Mouse (Mus musculus): ENCODE data around the gene Endov. TPM values are rescaled to one million over a fixed set of nuclear protein-coding genes. Genes with fewer than 3 reads are reported as not detected.
A peak's percentile ranks its signal among the peaks of the same experiment; 100 is the strongest.

The Endov gene
- polyA plus RNA-seq, 1 experiment from 2014 or later = 19.8 TPM

GRCm38 (mm10) chr11:119514108-119514860 lies 23.1 kb downstream of the Endov start:
- peak overlapping the region; percentile 42; the same call in 1 of the 2 replicates for H3K9ac ChIP-seq (ENCODE audit: low read depth, low read length)
- H3K4me1 ChIP-seq (ENCODE audit: control insufficient read depth, insufficient read depth, low read length) = peaks cover 24% of the 10 kb centered on the region
- H3K4me2 ChIP-seq (ENCODE audit: low read length) = peak overlapping the region; percentile 39

GRCm38 (mm10) chr11:119514967-119515636 lies 24.0 kb downstream of the Endov start:
- Histone ChIP-seq H3K4me3 (ENCODE audit: low read depth, low read length) (no peak overlapping the region; the same call in 1 of the 2 replicates), H3K27me3 (ENCODE audit: control insufficient read depth, insufficient read depth, low read depth, low read length) (no peaks in the 10 kb centered on the region), H3K36me3 (ENCODE audit: control insufficient read depth, insufficient read depth, low read length) (no peaks in the 10 kb centered on the region), H3K9me3 (replicated peaks; ENCODE audit: control insufficient read depth, low read length, poor library complexity, severe bottlenecking) (no peaks in the 10 kb centered on the region), H3K9ac (ENCODE audit: low read depth, low read length) (peak overlapping the region; percentile 42; the same call in 1 of the 2 replicates), H3K27ac (ENCODE audit: low read length) (peak overlapping the region; percentile 73), H3K4me2 (ENCODE audit: low read length) (peak overlapping the region; percentile 39), H3K4me1 (ENCODE audit: control insufficient read depth, insufficient read depth, low read length) (peaks cover 24% of the 10 kb centered on the region)
- peak; percentile 72 for ATAC-seq
- 1% methylated on average over 21 of the region's 21 CpGs for WGBS

More at GRCm38 (mm10) chr11:119514108-119514860, 23.1 kb downstream of the Endov start:
- Histone ChIP-seq H3K4me3 (ENCODE audit: low read depth, low read length) (no peak overlapping the region), H3K36me3 (ENCODE audit: control insufficient read depth, insufficient read depth, low read length) (no peaks in the 10 kb centered on the region), H3K27me3 (ENCODE audit: control insufficient read depth, insufficient read depth, low read depth, low read length) (no peaks in the 10 kb centered on the region), H3K9me3 (replicated peaks; ENCODE audit: control insufficient read depth, low read length, poor library complexity, severe bottlenecking) (no peaks in the 10 kb centered on the region), H3K27ac (ENCODE audit: low read length) (peak overlapping the region; percentile 73)
- 29% methylated on average over 16 of the region's 16 CpGs for WGBS
- ATAC-seq = no peak

GRCm38 (mm10) chr11:119515823-119516676 lies 24.9 kb downstream of the Endov start:
- Histone ChIP-seq H3K9ac (ENCODE audit: low read depth, low read length) (no peak overlapping the region; the same call in 1 of the 2 replicates), H3K9me3 (replicated peaks; ENCODE audit: control insufficient read depth, low read length, poor library complexity, severe bottlenecking) (no peaks in the 10 kb centered on the region), H3K36me3 (ENCODE audit: control insufficient read depth, insufficient read depth, low read length) (no peaks in the 10 kb centered on the region), H3K4me3 (ENCODE audit: low read depth, low read length) (no peak overlapping the region), H3K4me2 (ENCODE audit: low read length) (no peak overlapping the region), H3K4me1 (ENCODE audit: control insufficient read depth, insufficient read depth, low read length) (peaks cover 24% of the 10 kb centered on the region), H3K27me3 (ENCODE audit: control insufficient read depth, insufficient read depth, low read depth, low read length) (no peaks in the 10 kb centered on the region), H3K27ac (ENCODE audit: low read length) (peak overlapping the region; percentile 73)
- no peak for ATAC-seq
- WGBS = 61% methylated on average over 16 of the region's 16 CpGs

- Histone ChIP-seq H3K4me2 (ENCODE audit: low read length) (no peak overlapping the region), H3K9me3 (replicated peaks; ENCODE audit: control insufficient read depth, low read length, poor library complexity, severe bottlenecking) (no peaks in the 10 kb centered on the region), H3K27ac (ENCODE audit: low read length) (no peak overlapping the region), H3K9ac (ENCODE audit: low read depth, low read length) (no peak overlapping the region), H3K4me3 (ENCODE audit: low read depth, low read length) (no peak overlapping the region), H3K36me3 (ENCODE audit: control insufficient read depth, insufficient read depth, low read length) (no peaks in the 10 kb centered on the region), H3K27me3 (ENCODE audit: control insufficient read depth, insufficient read depth, low read depth, low read length) (no peaks in the 10 kb centered on the region), H3K4me1 (ENCODE audit: control insufficient read depth, insufficient read depth, low read length) (peaks cover 22% of the 10 kb centered on the region)
- 65% methylated on average over 12 of the region's 12 CpGs for WGBS
- no peak for ATAC-seq
Measured at GRCm38 (mm10) chr11:119516677-119517361, 25.7 kb downstream of the Endov start.

- H3K4me3 ChIP-seq (ENCODE audit: low read depth, low read length) = no peak overlapping the region
- WGBS = 95% methylated on average over 1 of the region's 1 CpGs
- H3K27ac ChIP-seq (ENCODE audit: low read length) = no peak overlapping the region
- H3K4me2 ChIP-seq (ENCODE audit: low read length) = no peak overlapping the region
- H3K9ac ChIP-seq (ENCODE audit: low read depth, low read length) = no peak overlapping the region
- no peaks in the 10 kb centered on the region for H3K9me3 ChIP-seq (replicated peaks; ENCODE audit: control insufficient read depth, low read length, poor library complexity, severe bottlenecking)
- H3K4me1 ChIP-seq (ENCODE audit: control insufficient read depth, insufficient read depth, low read length) = peaks cover 14% of the 10 kb centered on the region
- no peaks in the 10 kb centered on the region for H3K27me3 ChIP-seq (ENCODE audit: control insufficient read depth, insufficient read depth, low read depth, low read length)
- no peak for ATAC-seq
- no peaks in the 10 kb centered on the region for H3K36me3 ChIP-seq (ENCODE audit: control insufficient read depth, insufficient read depth, low read length)
Measured at GRCm38 (mm10) chr11:119519387-119519786, 28.2 kb downstream of the Endov start.

- no peak overlapping the region for H3K4me3 ChIP-seq (ENCODE audit: low read depth, low read length)
- no peak overlapping the region for H3K27ac ChIP-seq (ENCODE audit: low read length)
- no peaks in the 10 kb centered on the region for H3K36me3 ChIP-seq (ENCODE audit: control insufficient read depth, insufficient read depth, low read length)
- 68% methylated on average over 5 of the region's 5 CpGs for WGBS
- no peak overlapping the region for H3K9ac ChIP-seq (ENCODE audit: low read depth, low read length)
- peaks cover 10% of the 10 kb centered on the region; the same call in 1 of the 2 replicates for H3K4me1 ChIP-seq (ENCODE audit: control insufficient read depth, insufficient read depth, low read length)
- no peak for ATAC-seq
- H3K27me3 ChIP-seq (ENCODE audit: control insufficient read depth, insufficient read depth, low read depth, low read length) = no peaks in the 10 kb centered on the region
- H3K9me3 ChIP-seq (replicated peaks; ENCODE audit: control insufficient read depth, low read length, poor library complexity, severe bottlenecking) = no peaks in the 10 kb centered on the region
- H3K4me2 ChIP-seq (ENCODE audit: low read length) = no peak overlapping the region
Measured at GRCm38 (mm10) chr11:119520005-119520712, 29.0 kb downstream of the Endov start.

GRCm38 (mm10) chr11:119520713-119521063 lies 29.5 kb downstream of the Endov start:
- Histone ChIP-seq H3K9ac (ENCODE audit: low read depth, low read length) (no peak overlapping the region), H3K4me3 (ENCODE audit: low read depth, low read length) (no peak overlapping the region), H3K36me3 (ENCODE audit: control insufficient read depth, insufficient read depth, low read length) (no peaks in the 10 kb centered on the region), H3K27me3 (ENCODE audit: control insufficient read depth, insufficient read depth, low read depth, low read length) (no peaks in the 10 kb centered on the region), H3K4me2 (ENCODE audit: low read length) (no peak overlapping the region), H3K9me3 (replicated peaks; ENCODE audit: control insufficient read depth, low read length, poor library complexity, severe bottlenecking) (no peaks in the 10 kb centered on the region), H3K27ac (ENCODE audit: low read length) (no peak overlapping the region), H3K4me1 (ENCODE audit: control insufficient read depth, insufficient read depth, low read length) (peaks cover 6% of the 10 kb centered on the region; the same call in 1 of the 2 replicates)
- no peak for ATAC-seq

All from midbrain, embryonic 16.5 days (tissue).